Mouse (Mus musculus) liver, embryonic 11.5 days (tissue): ENCODE data around the gene Syn3. TPM values are rescaled to one million over a fixed set of nuclear protein-coding genes. Genes with fewer than 3 reads are reported as not detected.

Experiments used
- ATAC-seq: fragments of 200-750 bp; cut with Nextera tagmentation; replicated peaks from 2 replicates; pipeline ENCODE4 v1.8.0; 2017; ENCODE audit warnings: moderate number of reproducible peaks, mild to moderate bottlenecking, moderate TSS enrichment, moderate library complexity; ENCODE audit not compliant: low FRiP score
- DNase-seq: peaks from one replicate; pipeline ENCODE4 v3.0.0-alpha.2; 2017; ENCODE audit warnings: low spot score
- H3K27ac ChIP-seq: fragments of 300-500 bp; sonication (generic); 2 replicates; pipeline ENCODE4 v1.5.1; 2014; ENCODE audit warnings: mild to moderate bottlenecking, low read depth, low read length, control low read depth
- H3K27me3 ChIP-seq: fragments of 300-500 bp; sonication (generic); replicated peaks from 2 replicates; pipeline ENCODE4 v1.6.1; 2014; ENCODE audit warnings: low read length, mixed read lengths; ENCODE audit not compliant: control insufficient read depth, insufficient read depth
- H3K36me3 ChIP-seq: fragments of 300-500 bp; sonication (generic); 2 replicates; pipeline ENCODE4 v1.6.1; 2014; ENCODE audit warnings: mild to moderate bottlenecking, low read length, moderate library complexity, mixed read lengths; ENCODE audit not compliant: control insufficient read depth, insufficient read depth
- H3K4me1 ChIP-seq: fragments of 300-500 bp; sonication (generic); replicated peaks from 2 replicates; pipeline ENCODE4 v1.6.1; 2014; ENCODE audit warnings: low read length, mixed read lengths; ENCODE audit not compliant: control insufficient read depth, insufficient read depth
- H3K4me2 ChIP-seq: fragments of 300-500 bp; sonication (generic); 2 replicates; pipeline ENCODE4 v1.6.1; 2014; ENCODE audit warnings: mild to moderate bottlenecking, control low read depth, moderate library complexity
- H3K4me3 ChIP-seq: fragments of 300-500 bp; sonication (generic); 2 replicates; pipeline ENCODE4 v1.5.1; 2014; ENCODE audit warnings: low read depth, low read length, control low read depth
- H3K9ac ChIP-seq: fragments of 300-500 bp; sonication (generic); 2 replicates; pipeline ENCODE4 v1.6.1; 2014; ENCODE audit warnings: low read depth, low read length, control low read depth
- H3K9me3 ChIP-seq: fragments of 300-500 bp; sonication (generic); 2 replicates; pipeline ENCODE4 v1.6.1; 2016; ENCODE audit warnings: low read length, inconsistent platforms, mixed read lengths; ENCODE audit not compliant: control insufficient read depth
- WGBS: fragments of 180-500 bp; shearing (Covaris S2); extraction: QIAGEN DNeasy Blood & Tissue Kit; methylation state at CpG from one replicate; pipeline ENCODE4 v1.1.7; 2014; 5-methylcytosine and 5-hydroxymethylcytosine counted together
- polyA plus RNA-seq: library from polyadenylated mRNA; unstranded; fragments of >200 nt; fragmentation: Nextera tagmentation; extraction: Ambion mirVana; gene quantifications from 2 replicates; pipeline ENCODE4 v1.2.1, GENCODE M21; 2014

Syn3 gene
- polyA plus RNA-seq, 1 experiment from 2014 or later = 0.58 TPM

DNA sequence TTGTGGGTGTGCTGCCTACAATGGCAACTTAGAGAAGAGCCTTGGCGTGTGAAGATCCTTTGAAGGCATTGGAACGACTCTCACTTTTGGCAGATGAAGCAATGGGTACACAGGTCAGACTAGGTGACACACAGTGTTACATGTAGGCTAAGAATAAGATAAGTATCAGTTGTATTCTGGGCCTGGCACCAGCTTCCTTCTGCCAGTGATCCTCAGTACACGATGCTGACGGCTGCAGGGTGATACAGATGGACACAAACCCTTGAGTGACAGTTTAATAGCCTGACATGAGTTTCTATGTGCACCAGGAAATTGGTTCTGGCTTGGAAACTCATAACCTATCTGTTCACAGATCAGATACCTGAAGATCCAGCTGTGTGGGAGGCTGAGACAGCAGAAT lies 391.0 kb downstream of the Syn3 start:
- Histone ChIP-seq H3K4me1 (no peaks in the 10 kb centered on the region), H3K9me3 (no peaks in the 10 kb centered on the region), H3K27me3 (no peaks in the 10 kb centered on the region), H3K27ac (no peak overlapping the region), H3K4me3 (no peak overlapping the region), H3K4me2 (no peak overlapping the region), H3K36me3 (no peaks in the 10 kb centered on the region), H3K9ac (no peak overlapping the region)
- no peak for DNase-seq
- 75% methylated on average over 4 of the region's 4 CpGs for WGBS
- no peak for ATAC-seq

DNA sequence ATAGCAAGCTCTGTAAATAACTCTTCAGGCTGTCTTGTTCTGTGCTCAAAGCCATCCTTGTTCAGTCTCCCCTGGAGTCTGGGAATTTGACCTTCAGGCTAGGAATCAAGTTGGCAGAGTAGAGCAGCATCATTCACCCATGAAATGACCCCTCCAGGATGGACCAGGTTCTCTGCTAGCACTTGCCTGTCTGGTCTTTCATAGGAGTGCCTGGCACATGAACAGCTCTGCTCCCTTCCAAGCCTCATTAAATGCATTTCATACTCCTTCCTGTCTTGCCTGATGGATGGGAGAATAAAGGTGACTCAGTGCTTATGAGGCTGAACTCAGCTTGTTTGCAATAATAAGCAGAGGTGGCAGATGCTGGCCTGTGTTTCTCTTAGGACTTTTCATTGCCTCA lies 394.7 kb downstream of the Syn3 start:
- H3K4me2 ChIP-seq = no peak overlapping the region
- no peak overlapping the region for H3K27ac ChIP-seq
- H3K36me3 ChIP-seq = no peaks in the 10 kb centered on the region
- H3K4me1 ChIP-seq = no peaks in the 10 kb centered on the region
- no peak overlapping the region for H3K4me3 ChIP-seq
- peaks cover 4% of the 10 kb centered on the region; the same call in 1 of the 2 replicates for H3K9me3 ChIP-seq
- no peak for DNase-seq
- H3K9ac ChIP-seq = no peak overlapping the region
- no peaks in the 10 kb centered on the region for H3K27me3 ChIP-seq
- ATAC-seq = no peak

DNA sequence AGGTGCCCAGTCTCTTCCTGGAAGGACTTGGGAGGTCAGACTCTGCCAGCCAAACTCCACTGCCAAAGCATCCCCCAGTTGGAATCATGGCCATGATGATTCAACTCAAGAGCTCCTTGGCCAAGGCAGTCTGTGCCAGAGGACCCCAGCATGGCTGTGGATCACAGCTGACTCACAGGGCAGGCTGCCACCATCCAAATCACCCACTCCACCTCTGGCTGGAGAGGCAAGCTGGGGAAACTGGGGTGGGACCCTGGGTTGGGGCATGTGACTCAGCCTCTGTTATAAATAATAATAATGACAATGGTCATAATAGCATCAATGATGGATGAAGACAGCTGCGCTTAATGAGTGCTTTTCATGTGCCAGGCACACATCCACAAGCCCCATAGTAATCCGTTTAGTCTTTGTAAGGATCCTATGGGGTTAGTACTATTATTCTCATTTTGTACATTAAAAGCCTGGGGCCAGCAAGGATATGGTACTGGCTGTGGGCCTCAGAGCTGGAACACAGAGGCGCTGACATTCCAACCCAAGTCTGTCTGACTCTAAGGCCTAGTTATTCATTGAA lies 398.3 kb downstream of the Syn3 start:
- H3K36me3 ChIP-seq = no peaks in the 10 kb centered on the region
- H3K27ac ChIP-seq = no peak overlapping the region
- H3K4me1 ChIP-seq = no peaks in the 10 kb centered on the region
- no peaks in the 10 kb centered on the region for H3K27me3 ChIP-seq
- WGBS = 79% methylated on average over 3 of the region's 3 CpGs
- no peak overlapping the region for H3K4me2 ChIP-seq
- no peak overlapping the region for H3K4me3 ChIP-seq
- DNase-seq = no peak
- ATAC-seq = no peak
- peaks cover 4% of the 10 kb centered on the region; the same call in 1 of the 2 replicates for H3K9me3 ChIP-seq
- H3K9ac ChIP-seq = no peak overlapping the region

DNA sequence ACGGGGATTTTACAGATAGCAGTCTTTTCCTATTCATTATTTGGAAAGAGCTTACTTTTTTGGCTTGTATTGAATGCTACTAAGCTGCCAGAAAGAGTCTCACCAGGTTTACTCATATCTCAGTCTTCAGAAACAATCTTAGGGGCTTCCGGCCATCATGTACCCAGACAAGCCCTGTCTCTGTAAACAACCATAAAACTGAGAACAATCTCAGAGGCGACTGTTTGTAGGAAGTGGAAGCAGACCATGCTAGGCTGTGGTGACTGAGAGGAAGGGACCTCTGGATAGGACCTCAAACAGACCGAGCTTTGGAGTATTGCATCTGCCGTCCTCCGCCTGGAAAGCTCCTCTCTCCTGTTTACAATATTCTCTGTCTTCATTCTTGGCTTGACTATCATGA lies 400.3 kb downstream of the Syn3 start:
- Histone ChIP-seq H3K27ac (no peak overlapping the region), H3K36me3 (no peaks in the 10 kb centered on the region), H3K4me1 (no peaks in the 10 kb centered on the region; the same call in 1 of the 2 replicates), H3K9ac (no peak overlapping the region), H3K4me2 (no peak overlapping the region), H3K27me3 (no peaks in the 10 kb centered on the region), H3K9me3 (peaks cover 4% of the 10 kb centered on the region; the same call in 1 of the 2 replicates), H3K4me3 (no peak overlapping the region)
- DNase-seq = no peak
- ATAC-seq = no peak
- WGBS = 83% methylated on average over 6 of the region's 6 CpGs

DNA sequence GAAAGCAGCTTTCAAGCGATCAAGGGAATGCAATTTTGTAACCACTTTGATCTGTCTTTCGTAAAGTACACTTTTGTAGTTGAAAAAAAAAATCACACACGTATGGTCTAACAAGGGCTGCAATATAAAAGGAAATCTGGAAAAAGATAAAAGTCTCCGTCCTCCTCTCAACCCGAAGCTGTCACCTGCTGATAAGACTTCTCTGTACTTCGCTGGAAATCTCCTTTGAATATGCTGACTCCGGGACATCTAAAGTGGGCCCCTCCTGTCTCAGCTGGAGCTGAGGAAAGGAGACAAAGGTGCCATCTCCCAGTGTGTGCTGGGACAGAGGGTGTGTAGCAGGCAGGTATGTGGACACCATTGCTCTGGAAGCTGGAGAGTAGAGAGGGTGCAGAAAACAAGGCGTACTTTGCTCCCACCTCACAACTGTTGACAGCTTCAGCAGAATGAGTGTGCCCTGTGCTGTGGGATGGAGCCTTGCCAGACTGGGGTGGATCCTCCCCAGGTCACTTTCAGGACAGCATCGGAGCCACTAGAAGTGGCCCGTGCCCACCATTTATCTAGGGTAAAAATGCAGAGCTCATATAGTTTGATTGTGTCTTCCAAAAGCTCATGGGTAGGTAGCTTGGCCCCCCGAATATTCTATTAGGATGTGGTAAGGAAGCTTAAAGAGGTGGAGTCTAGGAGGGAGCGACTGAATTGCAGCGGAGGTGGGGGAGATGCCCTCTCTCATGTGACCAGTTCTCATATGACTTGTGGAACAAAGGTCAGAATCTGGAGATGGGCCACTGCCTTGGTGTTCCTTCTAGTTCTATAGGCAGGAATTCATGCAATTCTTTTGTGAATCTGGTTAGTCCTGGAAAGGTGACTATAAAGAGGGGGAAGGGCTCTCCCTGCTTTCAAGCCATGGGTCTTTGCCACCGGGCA lies 405.3 kb downstream of the Syn3 start:
- H3K4me1 ChIP-seq = no peaks in the 10 kb centered on the region; the same call in 1 of the 2 replicates
- H3K9me3 ChIP-seq = no peaks in the 10 kb centered on the region
- ATAC-seq = no peak
- DNase-seq = no peak
- WGBS = 48% methylated on average over 14 of the region's 14 CpGs
- no peaks in the 10 kb centered on the region for H3K27me3 ChIP-seq
- H3K4me3 ChIP-seq = no peak overlapping the region
- no peak overlapping the region for H3K4me2 ChIP-seq
- no peak overlapping the region for H3K27ac ChIP-seq
- no peaks in the 10 kb centered on the region for H3K36me3 ChIP-seq
- H3K9ac ChIP-seq = no peak overlapping the region

DNA sequence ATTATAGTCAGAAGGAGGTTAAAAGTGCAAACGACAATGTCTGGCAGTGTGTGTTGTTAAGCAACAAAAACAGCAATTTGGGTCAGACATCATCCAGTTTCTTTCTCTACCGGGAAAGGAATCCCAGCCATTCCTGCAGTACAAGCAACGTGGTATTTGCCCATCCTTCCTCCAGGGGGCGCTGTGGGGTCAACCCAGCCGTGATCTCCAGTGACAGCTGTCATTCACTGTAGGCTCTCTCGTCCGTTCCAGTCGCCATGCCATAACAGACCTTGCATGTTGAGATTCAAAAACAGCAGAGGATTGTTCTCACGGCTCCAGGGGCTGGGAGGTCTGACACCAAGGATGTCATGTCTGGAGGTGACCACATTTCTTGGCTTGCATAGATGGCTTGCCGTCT lies 406.8 kb downstream of the Syn3 start:
- ATAC-seq (no peak; the same call in 1 of the 2 replicates), DNase-seq (peak; percentile 37)
- Histone ChIP-seq H3K4me2 (no peak overlapping the region), H3K27ac (no peak overlapping the region), H3K9me3 (no peaks in the 10 kb centered on the region), H3K4me1 (no peaks in the 10 kb centered on the region; the same call in 1 of the 2 replicates), H3K27me3 (no peaks in the 10 kb centered on the region), H3K4me3 (no peak overlapping the region), H3K36me3 (no peaks in the 10 kb centered on the region), H3K9ac (no peak overlapping the region)
- 42% methylated on average over 10 of the region's 10 CpGs for WGBS

DNA sequence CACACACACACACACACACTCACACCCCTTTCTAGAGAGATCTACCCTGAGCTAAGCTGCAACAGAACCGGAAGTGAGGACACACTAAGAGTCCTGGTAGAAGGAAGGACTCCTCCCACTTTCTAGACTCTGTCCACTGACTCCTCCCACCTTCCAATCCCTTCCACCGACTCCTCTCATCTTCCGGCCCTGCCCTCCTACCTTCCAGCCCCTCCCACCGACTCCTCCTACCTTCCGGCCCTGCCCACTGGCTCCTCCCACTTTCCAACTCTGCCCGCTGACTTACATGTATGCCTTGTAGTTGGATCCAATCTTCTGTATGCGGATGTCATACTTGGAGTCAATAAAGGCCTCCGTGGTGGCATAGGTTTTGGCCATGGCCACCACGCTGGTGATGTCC lies 418.8 kb downstream of the Syn3 start:
- H3K27me3 ChIP-seq = 0 out of 2 replicates have a peak, but pooled peaks cover 3% of the 10 kb centered on the region
- H3K4me2 ChIP-seq = no peak overlapping the region
- H3K27ac ChIP-seq = no peak overlapping the region
- no peak overlapping the region for H3K9ac ChIP-seq
- WGBS = 77% methylated on average over 9 of the region's 9 CpGs
- no peaks in the 10 kb centered on the region for H3K9me3 ChIP-seq
- H3K36me3 ChIP-seq = no peaks in the 10 kb centered on the region
- DNase-seq (no peak), ATAC-seq (no peak; the same call in 1 of the 2 replicates)
- H3K4me1 ChIP-seq = no peaks in the 10 kb centered on the region
- H3K4me3 ChIP-seq = no peak overlapping the region

DNA sequence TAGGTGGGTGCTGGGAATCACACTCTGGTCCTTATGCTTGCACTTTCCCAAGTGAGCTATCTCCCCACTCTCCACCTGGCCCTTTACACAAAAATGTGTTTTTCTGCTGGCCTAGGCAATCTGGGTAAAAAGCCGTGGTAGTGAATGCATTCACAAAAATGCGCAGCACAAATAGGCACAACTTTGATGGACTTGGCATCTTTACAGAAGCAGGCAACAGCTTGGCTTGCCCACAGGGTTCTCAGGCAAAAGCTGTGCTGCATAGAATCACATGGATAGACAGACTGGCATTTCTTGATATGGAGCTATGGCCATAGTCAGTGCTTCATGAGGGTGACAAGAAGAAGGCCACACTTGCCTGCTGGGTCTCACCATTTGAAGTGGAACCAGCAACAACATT lies 419.9 kb downstream of the Syn3 start:
- DNase-seq (no peak), ATAC-seq (no peak)
- no peaks in the 10 kb centered on the region for H3K4me1 ChIP-seq
- H3K36me3 ChIP-seq = no peaks in the 10 kb centered on the region
- H3K4me2 ChIP-seq = no peak overlapping the region
- no peak overlapping the region for H3K9ac ChIP-seq
- no peak overlapping the region for H3K27ac ChIP-seq
- H3K4me3 ChIP-seq = no peak overlapping the region
- no peaks in the 10 kb centered on the region for H3K9me3 ChIP-seq
- H3K27me3 ChIP-seq = 0 out of 2 replicates have a peak, but pooled peaks cover 3% of the 10 kb centered on the region
- WGBS = 91% methylated on average over 2 of the region's 2 CpGs
